Mouse (Mus musculus) small intestine, adult 2 months (tissue): Measurements from ENCODE around the gene Nuf2.

Experiments used
- CTCF ChIP-seq: fragments of 200-500 bp; IDR thresholded peaks from 2 replicates; pipeline ENCODE4 v1.5.1; 2012; ENCODE audit warnings: low read depth, mild to moderate bottlenecking, control low read depth, inconsistent platforms, low read length, moderate library complexity, mixed read lengths; ENCODE audit not compliant: insufficient replicate concordance, insufficient read length; ENCODE audit errors: extremely low read depth
- POLR2A ChIP-seq: fragments of 200-500 bp; IDR thresholded peaks from 2 replicates; pipeline ENCODE4 v1.6.1; 2012; ENCODE audit warnings: low read depth, mild to moderate bottlenecking, control low read depth, inconsistent platforms, low read length, moderate library complexity

DNA sequence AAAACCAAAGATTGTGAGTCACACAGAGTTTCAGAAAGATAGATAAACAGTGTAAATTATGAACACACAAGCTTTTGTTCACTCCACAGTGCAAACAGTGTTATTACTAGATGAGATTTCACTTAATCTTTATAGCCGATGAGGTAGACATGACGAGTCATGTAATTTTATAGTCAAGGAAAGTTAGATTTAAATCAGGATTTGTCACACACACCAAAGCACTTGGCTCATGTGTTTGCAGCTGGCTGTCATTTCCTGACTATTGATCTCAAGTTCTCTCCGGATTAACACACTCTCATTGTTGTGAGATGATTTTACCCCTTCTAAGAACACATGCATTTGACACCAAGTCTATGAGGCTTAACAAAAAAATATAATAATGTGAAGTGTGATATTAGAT is 48.3 kb upstream of the Nuf2 start:
- TF ChIP-seq CTCF: no peak
- no peak for TF ChIP-seq POLR2A
